Mouse (Mus musculus) spleen, adult 10 weeks (tissue): ENCODE results near the gene Gm36210. TPM values are rescaled to one million over a fixed set of nuclear protein-coding genes. Genes with fewer than 3 reads are reported as not detected.

ENCODE experiments used
- polyA plus RNA-seq: library from polyadenylated mRNA; stranded (reverse); fragments of 350-450 nt; fragmentation: Illumina TruSeq; extraction: RNeasy Lipid Tissue Mini Kit (QIAGEN cat#74804); gene quantifications from one replicate; pipeline ENCODE4 v1.2.3, GENCODE M21; 2015; ENCODE audit warnings: low replicate concordance; ENCODE audit not compliant: insufficient read depth

The Gm36210 gene
- polyA plus RNA-seq: not detected

DNA sequence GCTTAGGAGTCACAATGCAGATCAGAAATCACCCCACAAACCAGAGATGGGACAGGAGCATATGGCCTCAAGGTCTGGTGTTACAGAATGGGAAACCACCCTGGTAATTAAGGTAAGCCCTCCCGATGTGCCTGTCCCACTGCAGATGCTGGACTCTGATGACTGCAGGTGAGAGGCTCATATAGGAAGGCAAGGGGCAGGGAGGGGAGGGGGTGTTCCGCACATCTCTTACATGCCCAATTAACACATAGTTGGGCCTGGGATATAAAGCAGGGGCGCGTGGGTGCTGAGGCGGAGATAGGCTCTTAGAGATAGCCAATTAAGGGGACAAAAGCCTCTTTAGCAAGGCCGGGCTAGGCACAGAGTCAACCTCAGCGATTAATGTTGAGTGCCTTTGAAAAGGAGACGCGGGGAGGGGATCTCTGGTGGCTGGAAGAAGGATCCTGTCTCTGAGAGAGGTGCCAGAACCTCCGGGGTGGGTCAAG, at the start of gene Gm36210:
TSS of gene Gm36210 (minus strand) at position 51 of the 485 bp plus-strand sequence.

GRCm38 (mm10) chr7:4925441-4926381, 19.4 kb upstream of the Gm36210 start, which contains the start of gene Ssc5d:
TSS of gene Ssc5d (plus strand) at chr7:4925785.

DNA sequence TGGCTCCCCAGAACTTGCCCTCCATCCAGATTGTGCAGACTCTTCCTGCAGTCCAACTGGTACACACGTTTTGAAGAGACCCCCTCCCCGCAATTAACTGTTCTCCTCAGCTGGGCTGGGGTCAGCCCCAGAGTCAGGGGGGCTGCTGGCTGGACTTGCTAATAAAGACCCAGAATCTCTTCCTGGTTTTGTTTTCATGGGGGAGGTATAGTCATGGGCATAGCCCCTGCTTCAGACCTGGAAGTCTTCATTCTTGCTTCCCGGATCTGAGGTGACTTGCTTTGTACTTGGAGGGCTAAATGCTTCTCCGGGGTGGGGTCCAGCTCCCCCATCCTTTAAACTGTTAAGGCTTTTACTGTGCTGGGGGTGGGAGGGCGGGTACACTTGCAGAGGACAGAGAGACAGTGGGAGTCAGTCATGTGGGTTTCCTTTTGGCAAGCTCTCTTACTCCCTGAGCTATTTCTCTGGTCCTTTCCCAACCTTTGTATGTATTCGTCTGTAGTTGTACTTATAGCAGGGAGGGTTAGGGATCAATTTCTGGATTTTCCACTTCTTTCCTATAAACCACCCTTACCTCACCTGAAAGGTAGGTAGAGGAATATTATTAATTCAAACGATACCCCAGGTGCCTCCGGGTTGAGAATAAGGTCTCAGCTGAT, 15.6 kb upstream of the Gm36210 start, which contains the start of gene Nat14:
TSS of gene Nat14 (plus strand) at position 205 of the 659 bp plus-strand sequence.

DNA sequence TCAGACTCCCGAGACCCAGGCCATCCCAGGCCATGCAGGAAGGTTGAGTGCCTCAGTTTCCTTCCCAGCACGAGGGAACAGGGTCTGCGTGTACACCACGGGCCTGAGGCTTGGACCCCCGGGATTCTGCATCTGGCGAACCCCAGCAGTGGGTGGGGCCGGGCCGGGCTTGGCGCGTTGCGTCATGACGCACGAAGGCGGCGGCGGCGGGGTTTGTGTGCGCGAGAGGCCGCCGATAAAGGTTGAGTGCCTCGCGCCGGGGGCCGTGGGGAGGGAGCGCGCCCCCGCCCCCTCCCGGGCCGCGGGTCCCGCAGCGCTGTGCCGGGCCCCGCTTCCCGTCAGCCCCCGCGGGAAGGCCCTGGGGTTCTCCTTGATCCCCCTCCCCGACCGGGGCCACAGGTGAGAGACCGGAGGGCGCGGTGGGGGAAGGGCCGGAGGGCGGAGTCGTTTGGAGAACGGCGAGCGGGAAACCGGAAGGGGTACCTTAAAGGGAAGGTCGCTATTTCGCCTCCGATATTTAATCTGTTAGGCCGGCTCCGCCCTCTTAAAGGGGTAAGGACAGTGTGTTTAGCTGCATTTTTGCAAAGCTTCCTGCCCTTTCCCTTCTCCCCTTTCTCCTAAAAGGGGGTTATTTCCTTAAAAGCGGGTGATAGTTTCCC, 8.8 kb upstream of the Gm36210 start, which contains the start of gene Zfp628:
TSS of gene Zfp628 (plus strand) at position 211 of the 659 bp plus-strand sequence.

GRCm38 (mm10) chr7:4876753-4877221, 29.5 kb downstream of the Gm36210 start, which contains the start of gene Isoc2a:
TSS of gene Isoc2a (plus strand) at chr7:4877153.

DNA sequence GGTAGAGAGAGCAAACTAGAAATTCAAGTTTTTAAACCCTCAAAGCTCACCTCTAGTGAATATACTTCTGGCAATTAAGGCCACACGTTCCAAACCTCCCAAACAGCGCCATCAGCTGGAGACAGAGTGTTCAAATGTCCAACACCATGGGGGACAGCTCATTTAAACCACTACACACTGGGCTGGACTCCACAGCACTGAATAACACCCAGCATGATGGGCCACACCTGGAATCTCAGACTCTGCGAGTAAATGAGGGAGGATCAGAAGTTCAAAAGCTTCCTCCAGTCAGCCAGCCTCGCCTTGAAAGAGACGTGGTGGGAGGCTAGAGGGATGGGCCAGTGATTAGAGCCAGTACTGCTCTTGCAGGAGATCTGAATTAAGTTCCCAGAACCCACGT, 36.2 kb downstream of the Gm36210 start, which contains the start of gene Isoc2b:
TSS of gene Isoc2b (minus strand) at position 126 of the 400 bp plus-strand sequence.

Other genes starting within 250 kb of the Gm36210 start
- 69.8 TPM for gene Ppp6r1, start 247.5 kb downstream of the Gm36210 start, polyA plus RNA-seq
- gene Hspbp1, start 221.4 kb downstream of the Gm36210 start, polyA plus RNA-seq: 4.8 TPM
- gene Brsk1, start 215.9 kb downstream of the Gm36210 start, polyA plus RNA-seq: 0.57 TPM
- 8.1 TPM for gene Tmem150b, start 181.3 kb downstream of the Gm36210 start, polyA plus RNA-seq
- 30.4 TPM for gene Kmt5c, start 166.4 kb downstream of the Gm36210 start, polyA plus RNA-seq
- 5.1 TPM for gene Cox6b2, start 153.4 kb downstream of the Gm36210 start, polyA plus RNA-seq
- gene Fam71e2, start 135.2 kb downstream of the Gm36210 start, polyA plus RNA-seq: not detected
- gene Il11, start 123.7 kb downstream of the Gm36210 start, polyA plus RNA-seq: 0.11 TPM
- not detected for gene Tmem190, start 123.6 kb downstream of the Gm36210 start, polyA plus RNA-seq
- 1.6 TPM for gene Tmem238, start 116.9 kb downstream of the Gm36210 start, polyA plus RNA-seq
- gene Rpl28, start 113.6 kb downstream of the Gm36210 start, polyA plus RNA-seq: 457 TPM
- gene Ube2s, start 93.9 kb downstream of the Gm36210 start, polyA plus RNA-seq: 78.0 TPM
- gene Shisa7, start 61.8 kb downstream of the Gm36210 start, polyA plus RNA-seq: 0.07 TPM
- gene Isoc2b, start 36.3 kb downstream of the Gm36210 start, polyA plus RNA-seq: 9.3 TPM
- gene Isoc2a, start 29.4 kb downstream of the Gm36210 start, polyA plus RNA-seq: 4.7 TPM
- 1.1 TPM for gene Zfp628, start 8.7 kb upstream of the Gm36210 start, polyA plus RNA-seq
- 2.1 TPM for gene Nat14, start 15.5 kb upstream of the Gm36210 start, polyA plus RNA-seq
- 1.2 TPM for gene Ssc5d, start 19.3 kb upstream of the Gm36210 start, polyA plus RNA-seq
- gene Sbk2, start 57.9 kb upstream of the Gm36210 start, polyA plus RNA-seq: 0.76 TPM
- gene Sbk3, start 64.7 kb upstream of the Gm36210 start, polyA plus RNA-seq: not detected
- gene Zfp579, start 89.6 kb upstream of the Gm36210 start, polyA plus RNA-seq: 38.0 TPM
- 1.5 TPM for gene Zfp524, start 107.9 kb upstream of the Gm36210 start, polyA plus RNA-seq
- 22.3 TPM for gene Fiz1, start 108.2 kb upstream of the Gm36210 start, polyA plus RNA-seq
- gene Gm44973, start 109.0 kb upstream of the Gm36210 start, polyA plus RNA-seq: 0.32 TPM
- gene Zfp865, start 113.9 kb upstream of the Gm36210 start, polyA plus RNA-seq: 25.1 TPM
- gene Ccdc106, start 114.0 kb upstream of the Gm36210 start, polyA plus RNA-seq: not detected
- gene 4632433K11Rik, start 127.6 kb upstream of the Gm36210 start, polyA plus RNA-seq: 3.0 TPM
- gene Zfp784, start 131.9 kb upstream of the Gm36210 start, polyA plus RNA-seq: 4.7 TPM
- 2.7 TPM for gene Zfp580, start 145.0 kb upstream of the Gm36210 start, polyA plus RNA-seq
- 149 TPM for gene U2af2, start 155.6 kb upstream of the Gm36210 start, polyA plus RNA-seq
- 42.4 TPM for gene Epn1, start 173.7 kb upstream of the Gm36210 start, polyA plus RNA-seq
- gene Rfpl4, start 210.4 kb upstream of the Gm36210 start, polyA plus RNA-seq: not detected
- 1.2 TPM for gene Rasl2-9, start 219.4 kb upstream of the Gm36210 start, polyA plus RNA-seq
- gene Vmn1r55, start 243.2 kb upstream of the Gm36210 start, polyA plus RNA-seq: not detected